Mouse (Mus musculus) limb, embryonic 14.5 days (tissue): Measurements from ENCODE around the gene Rgcc. TPM values are rescaled to one million over a fixed set of nuclear protein-coding genes. Genes with fewer than 3 reads are reported as not detected.

Experiments
- ATAC-seq: fragments of 200-750 bp; cut with Nextera tagmentation; 2 replicates; pipeline ENCODE4 v1.8.0; 2017; ENCODE audit warnings: low read depth, moderate number of reproducible peaks, moderate TSS enrichment; ENCODE audit not compliant: low FRiP score
- DNase-seq: peaks from one replicate; pipeline ENCODE4 v3.0.0-alpha.2; 2015; ENCODE audit warnings: low spot score
- H3K27ac ChIP-seq: fragments of 300-500 bp; sonication (generic); replicated peaks from 2 replicates; pipeline ENCODE4 v1.5.1; 2014; ENCODE audit warnings: low read depth, mild to moderate bottlenecking, low read length, moderate library complexity, mixed read lengths
- H3K27me3 ChIP-seq: fragments of 300-500 bp; sonication (generic); 2 replicates; pipeline ENCODE4 v1.6.1; 2014; ENCODE audit warnings: low read length, mixed read lengths; ENCODE audit not compliant: control insufficient read depth, insufficient read depth
- H3K36me3 ChIP-seq: fragments of 300-500 bp; sonication (generic); 2 replicates; pipeline ENCODE4 v1.6.1; 2014; ENCODE audit warnings: mild to moderate bottlenecking, low read length, moderate library complexity, mixed read lengths; ENCODE audit not compliant: control insufficient read depth, insufficient read depth
- H3K4me1 ChIP-seq: fragments of 300-500 bp; sonication (generic); 2 replicates; pipeline ENCODE4 v1.6.1; 2014; ENCODE audit warnings: antibody characterized with exemption, low read length, mixed read lengths; ENCODE audit not compliant: control insufficient read depth, insufficient read depth
- H3K4me2 ChIP-seq: fragments of 300-500 bp; sonication (generic); replicated peaks from 2 replicates; pipeline ENCODE4 v1.6.1; 2014; ENCODE audit warnings: low read depth, mild to moderate bottlenecking, low read length, moderate library complexity; ENCODE audit not compliant: severe bottlenecking
- H3K4me3 ChIP-seq: fragments of 300-500 bp; sonication (generic); replicated peaks from 2 replicates; pipeline ENCODE4 v1.5.1; 2014; ENCODE audit warnings: low read length
- H3K9ac ChIP-seq: fragments of 300-500 bp; sonication (generic); 2 replicates; pipeline ENCODE4 v1.6.1; 2014; ENCODE audit warnings: mild to moderate bottlenecking, low read depth, low read length, moderate library complexity; ENCODE audit not compliant: severe bottlenecking
- H3K9me3 ChIP-seq: fragments of 300-500 bp; sonication (generic); 2 replicates; pipeline ENCODE4 v1.6.1; 2016; ENCODE audit warnings: low read length; ENCODE audit not compliant: control insufficient read depth
- POLR2A ChIP-seq: fragments of 200-500 bp; IDR thresholded peaks from 2 replicates; pipeline ENCODE4 v1.8.0; 2012; ENCODE audit warnings: inconsistent platforms, mild to moderate bottlenecking, moderate library complexity, borderline replicate concordance; ENCODE audit not compliant: insufficient read depth, insufficient read length; ENCODE audit errors: extremely low read depth
- WGBS: fragments of 180-500 bp; shearing (Covaris S2); extraction: QIAGEN DNeasy Blood & Tissue Kit; methylation state at CpG from one replicate; pipeline ENCODE4 v1.1.7; 2014; 5-methylcytosine and 5-hydroxymethylcytosine counted together
- polyA plus RNA-seq, 2 experiments: library from polyadenylated mRNA; depleted of rRNA in 1 of 2; stranded (reverse) in 1 of 2; unstranded in 1 of 2; fragments of >200 nt; fragmentation: Nextera tagmentation in 1 of 2; extraction: Ambion mirVana in 1 of 2; gene quantifications; 2 replicates each; pipeline versions ENCODE4 v1.2.1 to v1.2.3; 2012 to 2014

The Rgcc gene
- polyA plus RNA-seq, 2 experiments, result 55.9 to 65.0 TPM

DNA sequence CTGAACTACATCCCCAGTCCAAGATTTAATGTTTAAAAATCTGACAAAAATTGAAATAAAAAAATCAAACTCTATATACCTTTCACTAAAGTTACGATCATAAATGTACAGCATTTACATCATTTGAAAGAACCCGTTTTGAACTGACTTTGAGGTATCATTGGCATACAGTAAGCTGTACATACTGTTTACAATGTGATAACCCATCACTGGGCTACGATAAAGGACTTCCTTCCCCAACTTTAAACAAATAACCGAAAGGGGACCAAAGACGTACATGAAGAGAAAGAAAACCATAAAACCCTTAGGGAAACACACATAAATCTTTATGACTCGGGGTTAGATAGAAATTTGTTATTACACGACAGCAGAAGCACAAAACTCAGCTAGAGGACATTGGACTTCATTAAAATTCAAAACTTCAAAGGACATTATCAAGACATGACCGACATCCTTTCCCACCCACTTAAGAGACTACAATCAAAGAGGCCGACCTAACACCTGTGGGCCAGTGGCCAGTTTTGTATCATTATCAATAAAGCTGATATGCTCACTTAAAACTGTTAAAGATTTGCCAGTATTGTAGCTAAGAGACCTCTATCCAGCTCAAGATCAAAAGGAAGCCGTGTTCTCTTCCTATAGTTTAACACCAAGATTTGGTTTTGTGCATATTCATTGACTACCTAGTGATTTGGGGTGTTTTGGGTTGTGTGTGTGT is 42.2 kb downstream of the Rgcc start:
- H3K27ac ChIP-seq, result no peak overlapping the region
- no peak overlapping the region for H3K9ac ChIP-seq
- no peak for TF ChIP-seq POLR2A
- no peaks in the 10 kb centered on the region for H3K9me3 ChIP-seq
- 62% methylated on average over 10 of the region's 10 CpGs for WGBS
- H3K4me3 ChIP-seq, result no peak overlapping the region
- no peak overlapping the region for H3K4me2 ChIP-seq
- no peaks in the 10 kb centered on the region for H3K27me3 ChIP-seq
- H3K4me1 ChIP-seq, result no peaks in the 10 kb centered on the region
- no peak for DNase-seq
- no peak for ATAC-seq
- no peaks in the 10 kb centered on the region for H3K36me3 ChIP-seq

DNA sequence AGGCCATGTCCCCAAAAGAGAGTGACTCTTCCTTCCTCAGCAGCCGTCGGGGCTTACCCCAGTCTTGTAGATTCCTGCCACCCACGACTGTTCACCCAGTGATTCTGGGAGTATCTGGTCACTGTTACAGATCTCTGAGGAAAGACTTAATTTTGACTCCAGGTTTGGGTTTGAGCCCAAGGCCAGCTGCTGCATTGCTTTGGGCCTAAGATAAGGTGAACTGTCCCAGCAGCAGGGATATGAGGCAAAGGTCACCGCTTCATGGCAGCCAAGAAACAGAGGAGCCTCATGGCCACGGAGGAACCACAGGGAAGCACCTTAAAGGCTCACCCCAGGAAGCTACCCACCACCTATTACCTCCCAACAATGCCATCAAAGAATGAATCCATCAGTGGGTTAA is 44.8 kb downstream of the Rgcc start:
- Histone ChIP-seq H3K4me3 (no peak overlapping the region), H3K27me3 (no peaks in the 10 kb centered on the region), H3K36me3 (no peaks in the 10 kb centered on the region), H3K9ac (no peak overlapping the region), H3K9me3 (no peaks in the 10 kb centered on the region), H3K27ac (no peak overlapping the region), H3K4me1 (no peaks in the 10 kb centered on the region), H3K4me2 (no peak overlapping the region)
- ATAC-seq (no peak), DNase-seq (no peak)
- 88% methylated on average over 5 of the region's 5 CpGs for WGBS
- no peak for TF ChIP-seq POLR2A

DNA sequence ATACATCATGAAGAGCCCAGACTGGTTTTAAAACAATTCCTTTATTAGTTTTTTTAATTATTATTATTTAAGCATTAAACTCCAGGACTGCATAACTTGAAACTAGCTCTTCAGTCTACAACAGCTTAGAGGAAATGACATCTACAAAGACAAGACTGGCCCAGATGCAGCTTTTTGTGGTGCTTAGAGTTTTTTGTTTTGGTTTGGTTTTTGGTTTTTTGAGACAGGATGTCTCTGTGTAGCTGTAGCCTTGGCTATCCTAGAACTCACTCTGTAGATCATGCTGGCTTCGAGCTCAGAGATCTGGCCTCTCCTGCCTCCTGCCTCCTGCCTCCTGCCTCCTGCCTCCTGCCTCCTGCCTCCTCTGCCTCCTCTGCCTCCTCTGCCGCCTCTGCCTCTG is 45.7 kb downstream of the Rgcc start:
- no peaks in the 10 kb centered on the region for H3K27me3 ChIP-seq
- ATAC-seq (no peak), DNase-seq (no peak)
- 93% methylated on average over 2 of the region's 2 CpGs for WGBS
- no peaks in the 10 kb centered on the region for H3K9me3 ChIP-seq
- H3K27ac ChIP-seq, result no peak overlapping the region
- H3K9ac ChIP-seq, result no peak overlapping the region
- no peak overlapping the region for H3K4me3 ChIP-seq
- TF ChIP-seq POLR2A, result no peak
- no peaks in the 10 kb centered on the region for H3K4me1 ChIP-seq
- no peak overlapping the region for H3K4me2 ChIP-seq
- H3K36me3 ChIP-seq, result no peaks in the 10 kb centered on the region

DNA sequence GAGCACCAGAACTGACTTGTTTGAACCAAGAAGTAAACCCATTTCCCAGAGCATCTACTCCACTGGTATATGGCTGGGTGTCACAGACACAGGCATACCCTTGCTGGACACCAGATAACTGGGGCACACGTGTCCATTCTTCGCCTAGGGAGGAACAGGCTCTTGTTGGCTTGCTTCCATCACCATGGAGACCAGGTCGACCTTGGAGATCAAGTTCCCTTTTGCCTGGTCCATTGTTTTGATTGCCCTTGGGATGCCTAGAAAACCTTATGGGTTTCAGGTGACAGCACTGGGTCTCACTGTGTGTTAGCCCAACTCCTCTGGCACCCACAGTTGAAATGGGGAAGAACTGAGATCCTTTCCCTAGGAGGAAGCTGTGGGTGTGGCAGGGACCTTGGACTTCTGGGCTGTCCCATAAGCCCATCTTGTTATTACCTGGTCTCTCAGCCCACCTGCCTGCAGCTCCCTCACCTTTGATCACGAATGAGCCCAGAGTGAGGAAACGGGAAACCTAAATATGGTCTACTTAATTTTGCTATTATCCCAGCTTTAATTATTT is 49.6 kb downstream of the Rgcc start:
- Histone ChIP-seq H3K36me3 (no peaks in the 10 kb centered on the region), H3K9me3 (no peaks in the 10 kb centered on the region), H3K27ac (no peak overlapping the region), H3K4me3 (no peak overlapping the region), H3K4me2 (no peak overlapping the region), H3K4me1 (no peaks in the 10 kb centered on the region), H3K27me3 (no peaks in the 10 kb centered on the region), H3K9ac (no peak overlapping the region)
- ATAC-seq, result no peak
- WGBS, result 73% methylated on average over 5 of the region's 5 CpGs
- TF ChIP-seq POLR2A, result no peak
- DNase-seq, result no peak

DNA sequence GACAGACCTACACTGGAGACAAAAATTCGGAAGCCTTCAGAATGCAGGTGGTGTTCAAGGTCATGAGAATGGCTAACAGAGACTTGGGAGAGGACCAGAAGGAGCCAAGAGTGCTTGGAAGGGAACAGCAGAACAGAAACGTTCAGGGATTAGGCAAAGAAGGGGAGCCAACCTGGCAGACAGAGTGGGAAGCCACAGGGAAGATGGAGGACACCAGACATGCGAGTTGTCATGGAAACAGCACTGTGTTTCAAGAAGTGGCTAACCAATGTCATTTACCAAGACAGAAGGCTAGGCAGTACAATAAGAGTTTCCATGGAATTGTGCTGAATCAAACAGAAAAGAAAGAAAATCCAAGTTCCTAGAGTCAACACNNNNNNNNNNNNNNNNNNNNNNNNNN is 56.9 kb downstream of the Rgcc start:
- Histone ChIP-seq H3K36me3 (no peaks in the 10 kb centered on the region), H3K9me3 (no peaks in the 10 kb centered on the region), H3K9ac (no peak overlapping the region), H3K4me1 (no peaks in the 10 kb centered on the region), H3K4me3 (no peak overlapping the region), H3K27me3 (no peaks in the 10 kb centered on the region), H3K27ac (no peak overlapping the region), H3K4me2 (no peak overlapping the region)
- no peak for ATAC-seq
- no peak for DNase-seq
- WGBS, result 61% methylated on average over 3 of the region's 3 CpGs
- TF ChIP-seq POLR2A, result no peak
